Mouse (Mus musculus) liver, postnatal 0 days (tissue): ENCODE measurements around the gene Spen. TPM values are rescaled to one million over a fixed set of nuclear protein-coding genes. Genes with fewer than 3 reads are reported as not detected.
A peak's percentile ranks its signal among the peaks of the same experiment; 100 is the strongest.
"Not testable (repeated sequence)": the region's sequence is repeated elsewhere in the genome, so short reads cannot be mapped to it uniquely, and the experiment has no call there.

Source experiments
- ATAC-seq: fragments of 200-750 bp; cut with Nextera tagmentation; 2 replicates; pipeline ENCODE4 v1.8.0; 2017; ENCODE audit warnings: mild to moderate bottlenecking, moderate library complexity
- DNase-seq: peaks from one replicate; pipeline ENCODE4 v3.0.0-alpha.2; 2016
- H3K27ac ChIP-seq: fragments of 300-500 bp; sonication (generic); 2 replicates; pipeline ENCODE4 v1.5.1; 2014; ENCODE audit warnings: antibody characterized with exemption, moderate library complexity, mild to moderate bottlenecking, low read depth
- H3K27me3 ChIP-seq: fragments of 300-500 bp; sonication (generic); 2 replicates; pipeline ENCODE4 v1.6.1; 2014; ENCODE audit warnings: low read length, control low read depth, mixed read lengths; ENCODE audit not compliant: insufficient read depth
- H3K36me3 ChIP-seq: fragments of 300-500 bp; sonication (generic); replicated peaks from 2 replicates; pipeline ENCODE4 v1.6.1; 2014; ENCODE audit warnings: mild to moderate bottlenecking, control low read depth, low read length, moderate library complexity, mixed read lengths; ENCODE audit not compliant: insufficient read depth
- H3K4me1 ChIP-seq: fragments of 300-500 bp; sonication (generic); 2 replicates; pipeline ENCODE4 v1.6.1; 2014; ENCODE audit warnings: antibody characterized with exemption, mild to moderate bottlenecking, control low read depth; ENCODE audit not compliant: insufficient read depth
- H3K4me2 ChIP-seq: fragments of 300-500 bp; sonication (generic); 2 replicates; pipeline ENCODE4 v1.6.1; 2014; ENCODE audit warnings: low read depth, mild to moderate bottlenecking, low read length, moderate library complexity, mixed read lengths
- H3K4me3 ChIP-seq: fragments of 300-500 bp; sonication (generic); 2 replicates; pipeline ENCODE4 v1.5.1; 2014; ENCODE audit warnings: low read depth, low read length
- H3K9ac ChIP-seq: fragments of 300-500 bp; sonication (generic); replicated peaks from 2 replicates; pipeline ENCODE4 v1.6.1; 2014; ENCODE audit warnings: mild to moderate bottlenecking, moderate library complexity
- H3K9me3 ChIP-seq: fragments of 300-500 bp; sonication (generic); 2 replicates; pipeline ENCODE4 v1.6.1; 2016; ENCODE audit warnings: mild to moderate bottlenecking, control low read depth, low read length, mixed read lengths
- CTCF ChIP-seq: sonication (generic); IDR thresholded peaks from 2 replicates; pipeline ENCODE4 v1.5.1; 2016; ENCODE audit warnings: antibody characterized with exemption, low read depth
- EP300 ChIP-seq: IDR thresholded peaks from 2 replicates; pipeline ENCODE4 v1.6.1; 2016; ENCODE audit warnings: antibody characterized with exemption, low read depth, mild to moderate bottlenecking
- WGBS: fragments of 180-500 bp; shearing (Covaris S2); extraction: QIAGEN DNeasy Blood & Tissue Kit; methylation state at CpG from one replicate; pipeline ENCODE4 v1.1.7; 2014; ENCODE audit not compliant: insufficient replicate concordance; 5-methylcytosine and 5-hydroxymethylcytosine counted together
- polyA plus RNA-seq: library from polyadenylated mRNA; unstranded; fragments of >200 nt; fragmentation: Nextera tagmentation; extraction: Ambion mirVana; gene quantifications from 2 replicates; pipeline ENCODE4 v1.2.1, GENCODE M21; 2015

Gene Spen
- polyA plus RNA-seq, 1 experiment from 2014 or later = 3.0 TPM

- no peak overlapping the region for H3K4me2 ChIP-seq
- no peak overlapping the region for H3K27ac ChIP-seq
- TF ChIP-seq CTCF (no peak), EP300 (no peak)
- DNase-seq = no peak
- no peaks in the 10 kb centered on the region for H3K27me3 ChIP-seq
- H3K9me3 ChIP-seq = no peaks in the 10 kb centered on the region
- H3K36me3 ChIP-seq = no peaks in the 10 kb centered on the region
- peaks cover 18% of the 10 kb centered on the region for H3K4me1 ChIP-seq
- no peak overlapping the region for H3K9ac ChIP-seq
- no peak for ATAC-seq
- 75% methylated on average over 11 of the region's 11 CpGs for WGBS
- no peak overlapping the region for H3K4me3 ChIP-seq
These were observed 23.9 kb upstream of the Spen start for GRCm38 (mm10) chr4:141562281-141562680.

- 73% methylated on average over 5 of the region's 5 CpGs for WGBS
- ATAC-seq = not testable (repeated sequence)
These were observed 23.0 kb upstream of the Spen start for GRCm38 (mm10) chr4:141561331-141561919.

GRCm38 (mm10) chr4:141559898-141560263, 21.5 kb upstream of the Spen start:
- ATAC-seq = peak; percentile 72
- H3K4me2 ChIP-seq = peak overlapping the region; percentile 85
- under 1% methylated on average over 9 of the region's 9 CpGs for WGBS
- DNase-seq = peak; percentile 87
- H3K9me3 ChIP-seq = no peaks in the 10 kb centered on the region
- H3K27ac ChIP-seq = peak overlapping the region; percentile 95
- peaks cover 18% of the 10 kb centered on the region for H3K4me1 ChIP-seq
- peak overlapping the region; percentile 47 for H3K4me3 ChIP-seq
- TF ChIP-seq CTCF (peak; percentile 99), EP300 (peak; percentile 48)
- H3K9ac ChIP-seq = peak overlapping the region; percentile 52
- no peaks in the 10 kb centered on the region for H3K27me3 ChIP-seq
- H3K36me3 ChIP-seq = no peaks in the 10 kb centered on the region

More at GRCm38 (mm10) chr4:141561331-141561919, 23.0 kb upstream of the Spen start:
- not testable (repeated sequence) for H3K4me2 ChIP-seq, H3K9ac ChIP-seq, DNase-seq, H3K36me3 ChIP-seq, H3K27me3 ChIP-seq, H3K4me3 ChIP-seq, H3K27ac ChIP-seq, H3K9me3 ChIP-seq
- H3K4me1 ChIP-seq = peaks cover 18% of the 10 kb centered on the region

GRCm38 (mm10) chr4:141559131-141559897, 20.9 kb upstream of the Spen start:
- H3K36me3 ChIP-seq = no peaks in the 10 kb centered on the region
- peak; percentile 85 for ATAC-seq
- TF ChIP-seq CTCF (no peak), EP300 (peak; percentile 61)

GRCm38 (mm10) chr4:141558658-141559057, 20.3 kb upstream of the Spen start:
- no peaks in the 10 kb centered on the region for H3K36me3 ChIP-seq
- peak overlapping the region; percentile 52 for H3K9ac ChIP-seq
- H3K4me3 ChIP-seq = peak overlapping the region; percentile 47
- H3K27ac ChIP-seq = peak overlapping the region; percentile 95
- no peak for TF ChIP-seq CTCF
- no peak for TF ChIP-seq EP300
- WGBS = 2% methylated on average over 16 of the region's 16 CpGs
- no peaks in the 10 kb centered on the region for H3K27me3 ChIP-seq
- DNase-seq = peak; percentile 70
- H3K4me2 ChIP-seq = peak overlapping the region; percentile 85
- peaks cover 18% of the 10 kb centered on the region for H3K4me1 ChIP-seq
- H3K9me3 ChIP-seq = no peaks in the 10 kb centered on the region
- ATAC-seq = peak; percentile 56

More at GRCm38 (mm10) chr4:141559131-141559897, 20.9 kb upstream of the Spen start:
- no peaks in the 10 kb centered on the region for H3K9me3 ChIP-seq
- H3K4me2 ChIP-seq = peak overlapping the region; percentile 85
- peak overlapping the region; percentile 52 for H3K9ac ChIP-seq
- H3K4me3 ChIP-seq = peak overlapping the region; percentile 47
- peak overlapping the region; percentile 95 for H3K27ac ChIP-seq
- under 1% methylated on average over 30 of the region's 30 CpGs for WGBS
- DNase-seq = peak; percentile 83
- peaks cover 18% of the 10 kb centered on the region for H3K4me1 ChIP-seq
- H3K27me3 ChIP-seq = no peaks in the 10 kb centered on the region

GRCm38 (mm10) chr4:141556163-141556562, 17.8 kb upstream of the Spen start:
- 89% methylated on average over 5 of the region's 6 CpGs for WGBS
- H3K4me3 ChIP-seq, H3K4me2 ChIP-seq, H3K9me3 ChIP-seq, H3K27me3 ChIP-seq, H3K9ac ChIP-seq, ATAC-seq, DNase-seq, H3K27ac ChIP-seq, H3K36me3 ChIP-seq: not testable (repeated sequence)
- peaks cover 24% of the 10 kb centered on the region for H3K4me1 ChIP-seq

- ATAC-seq, H3K9ac ChIP-seq, H3K4me3 ChIP-seq, H3K27me3 ChIP-seq, H3K27ac ChIP-seq, H3K36me3 ChIP-seq, H3K9me3 ChIP-seq, DNase-seq, H3K4me2 ChIP-seq: not testable (repeated sequence)
- 90% methylated on average over 5 of the region's 9 CpGs for WGBS
- H3K4me1 ChIP-seq = peaks cover 20% of the 10 kb centered on the region
These were observed 16.0 kb upstream of the Spen start for GRCm38 (mm10) chr4:141554255-141554865.
